Mouse (Mus musculus) embryonic facial prominence, embryonic 15.5 days (tissue): ENCODE data around the gene Tmem120b. TPM values are rescaled to one million over a fixed set of nuclear protein-coding genes. Genes with fewer than 3 reads are reported as not detected.

Source experiments
- ATAC-seq: fragments of 200-750 bp; cut with Nextera tagmentation; 2 replicates; pipeline ENCODE4 v1.8.0; 2017; ENCODE audit warnings: low read depth, moderate TSS enrichment; ENCODE audit not compliant: insufficient number of reproducible peaks, low FRiP score, low TSS enrichment
- H3K27ac ChIP-seq: fragments of 300-500 bp; sonication (generic); replicated peaks from 2 replicates; pipeline ENCODE4 v1.5.1; 2015; ENCODE audit warnings: mild to moderate bottlenecking, inconsistent platforms
- H3K27me3 ChIP-seq: fragments of 300-500 bp; sonication (generic); 2 replicates; pipeline ENCODE4 v1.6.1; 2015; ENCODE audit warnings: inconsistent platforms
- H3K36me3 ChIP-seq: fragments of 300-500 bp; sonication (generic); 2 replicates; pipeline ENCODE4 v1.6.1; 2015; ENCODE audit warnings: mild to moderate bottlenecking, inconsistent platforms
- H3K4me1 ChIP-seq: fragments of 300-500 bp; sonication (generic); 2 replicates; pipeline ENCODE4 v1.6.1; 2015; ENCODE audit warnings: inconsistent platforms
- H3K4me2 ChIP-seq: fragments of 300-500 bp; sonication (generic); replicated peaks from 2 replicates; pipeline ENCODE4 v1.6.1; 2015; ENCODE audit warnings: mild to moderate bottlenecking, inconsistent platforms
- H3K4me3 ChIP-seq: fragments of 300-500 bp; sonication (generic); replicated peaks from 2 replicates; pipeline ENCODE4 v1.5.1; 2015; ENCODE audit warnings: mild to moderate bottlenecking, inconsistent platforms
- H3K9ac ChIP-seq: fragments of 300-500 bp; sonication (generic); 2 replicates; pipeline ENCODE4 v1.6.1; 2015; ENCODE audit warnings: inconsistent platforms
- H3K9me3 ChIP-seq: fragments of 300-500 bp; sonication (generic); replicated peaks from 2 replicates; pipeline ENCODE4 v1.6.1; 2016; ENCODE audit warnings: inconsistent platforms
- WGBS: fragments of 180-500 bp; shearing (Covaris S2); methylation state at CpG from one replicate; pipeline ENCODE4 v1.1.7; 2015; 5-methylcytosine and 5-hydroxymethylcytosine counted together
- polyA plus RNA-seq: library from polyadenylated mRNA; unstranded; fragments of >200 nt; fragmentation: Nextera tagmentation; extraction: Ambion mirVana; gene quantifications from 2 replicates; pipeline ENCODE4 v1.2.1, GENCODE M21; 2015

Tmem120b gene
- polyA plus RNA-seq, 1 experiment from 2014 or later: 19.4 TPM

DNA sequence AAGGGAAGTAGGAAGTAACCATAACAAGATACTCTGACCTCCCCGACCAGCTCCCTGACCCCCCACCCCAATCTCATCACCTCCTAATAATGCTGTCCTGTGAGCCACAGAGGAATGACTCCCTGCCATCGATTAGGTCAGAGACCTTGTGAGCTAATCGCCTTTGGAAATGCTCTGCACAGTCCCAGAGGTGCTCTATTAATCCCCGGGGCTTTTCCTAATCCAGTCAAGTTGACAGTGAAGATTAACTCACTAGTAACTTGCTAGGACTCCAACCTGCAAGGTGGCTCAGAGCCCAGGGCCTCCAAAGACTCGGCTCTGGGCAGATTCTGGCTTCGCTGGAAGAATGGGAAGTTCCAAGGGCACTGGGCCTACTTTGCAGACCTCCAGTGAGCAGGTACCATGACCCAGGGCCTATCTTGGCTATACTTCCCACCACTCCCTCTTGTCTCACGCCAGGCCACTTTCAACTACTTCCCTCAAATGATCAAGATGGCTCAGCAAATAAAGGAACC lies 34.5 kb upstream of the Tmem120b start:
- Histone ChIP-seq H3K9ac (no peak overlapping the region), H3K4me1 (0 out of 2 replicates have a peak, but pooled peaks cover under 1% of the 10 kb centered on the region)
- WGBS: 58% methylated on average over 7 of the region's 7 CpGs

GRCm38 (mm10) chr5:123035089-123035488 lies 33.1 kb upstream of the Tmem120b start:
- H3K4me2 ChIP-seq: no peak overlapping the region
- no peak for ATAC-seq
- no peak overlapping the region for H3K9ac ChIP-seq
- WGBS: 83% methylated on average over 4 of the region's 4 CpGs
- H3K27ac ChIP-seq: no peak overlapping the region
- H3K4me1 ChIP-seq: 0 out of 2 replicates have a peak, but pooled peaks cover 7% of the 10 kb centered on the region
- H3K9me3 ChIP-seq: no peaks in the 10 kb centered on the region
- H3K36me3 ChIP-seq: peaks cover 20% of the 10 kb centered on the region; the same call in 1 of the 2 replicates
- H3K27me3 ChIP-seq: no peaks in the 10 kb centered on the region
- no peak overlapping the region for H3K4me3 ChIP-seq

More for the DNA sequence above, 34.5 kb upstream of the Tmem120b start:
- H3K36me3 ChIP-seq: peaks cover 20% of the 10 kb centered on the region; the same call in 1 of the 2 replicates
- no peak overlapping the region for H3K4me3 ChIP-seq
- ATAC-seq: no peak
- H3K9me3 ChIP-seq: no peaks in the 10 kb centered on the region
- no peak overlapping the region for H3K4me2 ChIP-seq
- no peak overlapping the region for H3K27ac ChIP-seq
- H3K27me3 ChIP-seq: no peaks in the 10 kb centered on the region

DNA sequence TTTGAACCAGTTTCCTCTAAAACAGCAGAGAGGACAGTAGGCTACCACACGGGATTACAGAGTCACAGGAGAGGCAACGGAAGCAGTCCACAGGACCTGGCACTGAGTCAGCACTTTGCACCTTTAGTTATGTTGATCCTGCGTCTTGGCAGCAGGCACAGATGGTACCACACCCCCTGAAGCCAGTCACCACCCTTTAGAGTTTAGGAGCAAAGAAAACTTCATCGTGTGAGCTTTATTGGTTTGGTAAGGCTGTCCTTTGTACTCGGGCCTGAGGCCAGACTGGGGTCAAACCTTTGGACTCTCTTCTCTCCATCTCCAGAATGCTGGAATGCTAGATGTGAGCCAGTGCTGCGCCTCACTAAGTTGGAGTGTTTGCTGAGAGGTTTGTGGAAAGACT lies 32.7 kb upstream of the Tmem120b start:
- H3K36me3 ChIP-seq: peaks cover 15% of the 10 kb centered on the region; the same call in 1 of the 2 replicates
- H3K27me3 ChIP-seq: no peaks in the 10 kb centered on the region
- H3K4me3 ChIP-seq: no peak overlapping the region
- H3K4me2 ChIP-seq: no peak overlapping the region
- no peak overlapping the region for H3K27ac ChIP-seq
- no peaks in the 10 kb centered on the region for H3K9me3 ChIP-seq
- WGBS: 27% methylated on average over 6 of the region's 6 CpGs
- ATAC-seq: no peak
- 0 out of 2 replicates have a peak, but pooled peaks cover 7% of the 10 kb centered on the region for H3K4me1 ChIP-seq
- H3K9ac ChIP-seq: no peak overlapping the region

- H3K4me2 ChIP-seq: no peak overlapping the region
Observed at GRCm38 (mm10) chr5:123038115-123038514, 30.1 kb upstream of the Tmem120b start.

GRCm38 (mm10) chr5:123039120-123039752 lies 29.0 kb upstream of the Tmem120b start:
- Histone ChIP-seq H3K9ac (no peak overlapping the region), H3K4me3 (peak overlapping the region; percentile 34), H3K27ac (no peak overlapping the region), H3K36me3 (no peaks in the 10 kb centered on the region), H3K9me3 (no peaks in the 10 kb centered on the region), H3K4me2 (peak overlapping the region; percentile 56), H3K27me3 (no peaks in the 10 kb centered on the region), H3K4me1 (0 out of 2 replicates have a peak, but pooled peaks cover 7% of the 10 kb centered on the region)
- WGBS: 3% methylated on average over 25 of the region's 25 CpGs
- no peak for ATAC-seq

More at GRCm38 (mm10) chr5:123038115-123038514, 30.1 kb upstream of the Tmem120b start:
- no peak for ATAC-seq
- Histone ChIP-seq H3K27me3 (no peaks in the 10 kb centered on the region), H3K36me3 (no peaks in the 10 kb centered on the region), H3K4me3 (no peak overlapping the region), H3K9ac (no peak overlapping the region), H3K27ac (no peak overlapping the region), H3K9me3 (no peaks in the 10 kb centered on the region), H3K4me1 (0 out of 2 replicates have a peak, but pooled peaks cover 7% of the 10 kb centered on the region)
- WGBS: 86% methylated on average over 5 of the region's 5 CpGs

- 64% methylated on average over 7 of the region's 7 CpGs for whole genome bisulfite sequencing
- no peak overlapping the region for H3K9ac ChIP-seq
- H3K27ac ChIP-seq: no peak overlapping the region
- no peak overlapping the region for H3K4me3 ChIP-seq
- no peaks in the 10 kb centered on the region for H3K9me3 ChIP-seq
- H3K4me2 ChIP-seq: no peak overlapping the region
- no peak for ATAC-seq
- no peaks in the 10 kb centered on the region for H3K36me3 ChIP-seq
- H3K4me1 ChIP-seq: 0 out of 2 replicates have a peak, but pooled peaks cover 7% of the 10 kb centered on the region
- H3K27me3 ChIP-seq: no peaks in the 10 kb centered on the region
Observed at GRCm38 (mm10) chr5:123040796-123041195, 27.4 kb upstream of the Tmem120b start.

DNA sequence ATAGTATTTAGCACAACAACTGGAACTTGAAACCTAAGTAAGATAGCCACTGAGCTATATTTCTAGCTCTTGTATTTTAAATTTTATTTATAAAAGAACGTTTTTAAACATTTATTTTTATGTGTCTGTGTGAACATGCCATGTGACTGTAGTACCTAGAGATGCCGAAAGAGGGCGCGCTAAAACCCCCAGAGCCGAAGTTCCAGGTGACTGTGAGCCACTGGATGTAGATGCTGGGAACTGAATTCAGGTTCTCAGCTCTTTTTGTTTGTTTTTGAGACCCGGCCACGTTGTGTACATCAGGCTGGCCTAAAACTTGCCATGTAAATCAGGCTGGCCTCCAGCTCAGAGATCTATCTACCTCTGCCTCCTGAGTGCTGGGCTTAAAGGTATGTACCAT lies 24.4 kb upstream of the Tmem120b start:
- H3K4me3 ChIP-seq: no peak overlapping the region
- H3K27me3 ChIP-seq: no peaks in the 10 kb centered on the region
- no peak overlapping the region for H3K27ac ChIP-seq
- H3K9me3 ChIP-seq: no peaks in the 10 kb centered on the region
- H3K4me2 ChIP-seq: no peak overlapping the region
- ATAC-seq: no peak
- H3K36me3 ChIP-seq: no peaks in the 10 kb centered on the region
- 18% methylated on average over 7 of the region's 7 CpGs for WGBS
- H3K4me1 ChIP-seq: 0 out of 2 replicates have a peak, but pooled peaks cover 4% of the 10 kb centered on the region
- H3K9ac ChIP-seq: no peak overlapping the region

- no peak overlapping the region for H3K9ac ChIP-seq
- WGBS: 30% methylated on average over 9 of the region's 9 CpGs
- H3K36me3 ChIP-seq: no peaks in the 10 kb centered on the region
- no peaks in the 10 kb centered on the region for H3K27me3 ChIP-seq
- no peak for ATAC-seq
- no peak overlapping the region for H3K4me3 ChIP-seq
- H3K4me2 ChIP-seq: no peak overlapping the region
- peaks cover 7% of the 10 kb centered on the region for H3K4me1 ChIP-seq
- no peaks in the 10 kb centered on the region for H3K9me3 ChIP-seq
- H3K27ac ChIP-seq: no peak overlapping the region
Observed at GRCm38 (mm10) chr5:123045561-123046295, 22.5 kb upstream of the Tmem120b start.

DNA sequence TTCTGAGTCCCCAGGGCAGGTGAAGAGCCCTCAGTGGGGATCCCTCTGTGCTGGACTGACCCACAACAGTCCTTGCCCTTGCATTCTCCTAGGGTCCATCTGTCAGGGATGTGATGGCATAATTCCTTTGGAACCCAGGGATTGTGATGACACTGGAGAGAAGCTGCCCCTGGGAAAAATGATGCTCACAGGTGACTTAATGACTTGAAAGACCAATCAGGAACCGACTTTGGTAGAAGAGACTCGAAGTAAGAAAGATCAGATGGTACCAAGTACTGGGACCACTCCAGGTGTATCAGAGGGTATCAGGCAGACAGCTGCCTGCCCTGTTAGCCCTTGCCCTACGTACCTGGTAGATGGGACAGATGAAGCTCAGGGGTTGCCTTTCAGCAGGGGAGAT lies 21.3 kb upstream of the Tmem120b start, which contains the start of gene Morn3:
Gene Morn3, minus strand, starts transcription at position 101 of the 400 bp plus-strand sequence.
- H3K4me3 ChIP-seq: no peak within 1 kb of the TSS
- H3K4me2 ChIP-seq: no peak within 1 kb of the TSS
- peaks cover 7% of the 10 kb centered on the region for H3K4me1 ChIP-seq
- ATAC-seq: no peak
- no peaks in the 10 kb centered on the region for H3K27me3 ChIP-seq
- no peaks in the 10 kb centered on the region for H3K36me3 ChIP-seq
- H3K27ac ChIP-seq: no peak within 1 kb of the TSS
- no peaks in the 10 kb centered on the region for H3K9me3 ChIP-seq
- WGBS: 73% methylated on average over 3 of the region's 3 CpGs
- H3K9ac ChIP-seq: no peak within 1 kb of the TSS

DNA sequence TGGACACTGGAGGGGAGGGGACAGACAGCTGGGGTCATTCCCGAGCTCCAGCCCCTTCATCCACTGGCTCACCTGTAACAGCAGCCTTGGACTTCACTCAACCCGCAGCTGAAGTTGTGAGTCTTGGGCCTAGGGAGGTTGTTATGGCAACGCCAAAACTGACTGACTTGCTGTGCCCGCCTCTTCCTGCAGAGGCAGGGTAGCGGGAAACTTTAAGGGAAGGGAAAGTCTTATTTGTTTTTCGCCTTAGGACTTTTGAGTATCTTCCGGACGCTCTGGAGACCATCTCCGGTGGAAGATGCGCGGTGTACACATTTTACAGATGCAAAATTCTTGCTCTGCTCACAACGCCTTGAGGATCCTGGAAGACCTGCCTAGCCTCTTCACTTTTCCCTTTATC lies 18.9 kb upstream of the Tmem120b start:
- WGBS: 4% methylated on average over 12 of the region's 12 CpGs
- Histone ChIP-seq H3K27ac (no peak overlapping the region), H3K4me1 (peaks cover 7% of the 10 kb centered on the region), H3K9ac (peak overlapping the region; percentile 9; the same call in 1 of the 2 replicates), H3K36me3 (no peaks in the 10 kb centered on the region), H3K4me3 (peak overlapping the region; percentile 18; the same call in 1 of the 2 replicates), H3K27me3 (no peaks in the 10 kb centered on the region), H3K9me3 (no peaks in the 10 kb centered on the region), H3K4me2 (peak overlapping the region; percentile 47)
- ATAC-seq: no peak

DNA sequence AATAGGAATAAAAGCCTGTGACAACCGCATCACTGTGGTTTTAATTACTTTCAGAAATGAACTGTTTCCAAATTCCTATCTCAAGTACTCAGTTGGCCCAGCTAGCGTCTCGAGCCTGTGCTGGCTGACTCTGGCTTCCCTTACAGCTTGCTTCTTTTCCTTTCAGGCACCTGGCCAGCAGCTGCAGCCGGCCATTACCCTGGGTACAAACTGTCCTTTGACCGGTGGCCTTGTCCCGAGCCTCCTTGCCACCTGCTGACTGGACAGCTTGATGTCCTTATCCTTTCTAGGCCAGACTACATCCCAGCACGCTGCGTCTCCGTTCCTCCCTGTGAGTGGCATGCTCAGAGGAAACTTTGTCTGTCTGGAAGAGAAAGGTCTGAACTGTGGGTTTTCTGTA lies 17.3 kb upstream of the Tmem120b start:
- no peaks in the 10 kb centered on the region for H3K27me3 ChIP-seq
- no peak for ATAC-seq
- no peak overlapping the region for H3K4me2 ChIP-seq
- H3K4me1 ChIP-seq: peaks cover 7% of the 10 kb centered on the region
- H3K36me3 ChIP-seq: no peaks in the 10 kb centered on the region
- no peaks in the 10 kb centered on the region for H3K9me3 ChIP-seq
- WGBS: 79% methylated on average over 9 of the region's 9 CpGs
- H3K4me3 ChIP-seq: no peak overlapping the region
- no peak overlapping the region for H3K27ac ChIP-seq
- no peak overlapping the region for H3K9ac ChIP-seq
